Comparison of ENCODE assay signal across 8 mouse cellular contexts in the genomic region with DNA sequence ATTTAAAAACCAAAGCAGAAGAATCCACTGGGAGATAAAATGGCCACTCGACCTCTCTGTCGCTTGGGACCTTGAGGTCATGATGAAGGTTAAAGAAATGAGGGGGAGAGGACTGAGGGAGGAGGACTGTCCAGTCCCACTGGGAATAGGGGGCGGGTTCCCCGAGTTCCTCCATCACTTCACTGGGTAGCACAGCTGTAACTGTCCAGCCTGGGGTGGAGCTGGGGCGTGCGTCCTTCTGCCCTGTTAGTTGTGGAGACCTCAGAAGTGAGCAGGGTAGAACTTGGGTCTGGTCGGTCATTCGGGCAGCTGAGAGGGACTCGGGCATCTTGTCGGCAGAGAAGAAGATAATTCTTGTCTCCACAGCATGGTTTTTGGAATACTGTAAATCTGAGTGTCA. TPM values are rescaled to one million over a fixed set of nuclear protein-coding genes. Genes with fewer than 3 reads are reported as not detected.
A peak's percentile ranks its signal among the peaks of the same experiment; 100 is the strongest.
DNase-seq lines count a peak whose midpoint lies in the region; ATAC-seq and TF ChIP-seq lines count a peak whose summit lies in the region.

No protein-coding gene starts in this region.

- peak overlapping the region; percentile 72 for H3K9ac ChIP-seq in liver, adult 2 months (ENCODE audit: low read depth, low read length)
- H3K9ac ChIP-seq in intestine, embryonic 14.5 days (ENCODE audit: low read length): peak overlapping the region; percentile 49
- H3K9ac ChIP-seq in neural tube, embryonic 13.5 days: peak overlapping the region; percentile 72

- DNase-seq in liver, adult 2 months (ENCODE audit: extremely low read depth, low read depth, low spot score): no peak
- DNase-seq in liver: no peak
- no peak for DNase-seq in intestine, embryonic 14.5 days (ENCODE audit: low spot score)
- DNase-seq in cerebellum, adult 8-10 months: no peak
- no peak for DNase-seq in left cerebral cortex, adult 8-10 months (ENCODE audit: low spot score in 2 of 2)
- DNase-seq in Muller cell, postnatal 12 days (ENCODE audit: inconsistent ontology term): no peak

- TF ChIP-seq CTCF in liver, adult 2 months (IDR thresholded peaks at IDR 0.05; ENCODE audit: low read depth, low read length): no peak
- no peak for TF ChIP-seq CTCF in embryonic fibroblast, embryonic 13.5 days (IDR thresholded peaks at IDR 0.05; ENCODE audit: borderline replicate concordance, insufficient read depth, low read length)

- peak; percentile 10; the same call in 1 of the 2 replicates for ATAC-seq in intestine, embryonic 14.5 days (replicated peaks; ENCODE audit: low FRiP score, low TSS enrichment, low read depth)
- ATAC-seq in neural tube, embryonic 13.5 days (ENCODE audit: low read depth): no peak

- H3K4me2 ChIP-seq in intestine, embryonic 14.5 days (ENCODE audit: low read length): peak overlapping the region; percentile 74
- peak overlapping the region; percentile 78 for H3K4me2 ChIP-seq in neural tube, embryonic 13.5 days

- no peak overlapping the region for H3K27ac ChIP-seq in liver, adult 2 months (replicated peaks; ENCODE audit: insufficient read depth, low read depth, low read length)
- no peak overlapping the region for H3K27ac ChIP-seq in embryonic fibroblast, embryonic 13.5 days (ENCODE audit: insufficient read depth, low read length)
- H3K27ac ChIP-seq in intestine, embryonic 14.5 days (ENCODE audit: low read depth): no peak overlapping the region
- H3K27ac ChIP-seq in neural tube, embryonic 13.5 days (replicated peaks): peak overlapping the region; percentile 49; the same call in 1 of the 2 replicates

- H3K9me3 ChIP-seq in intestine, embryonic 14.5 days (ENCODE audit: control insufficient read depth, low read length): no peaks in the 10 kb centered on the region
- H3K9me3 ChIP-seq in neural tube, embryonic 13.5 days: no peaks in the 10 kb centered on the region

- H3K79me2 ChIP-seq in liver, adult 2 months (ENCODE audit: control insufficient read depth, insufficient read depth, low read length): no peaks in the 10 kb centered on the region

- WGBS in liver, adult 2 months: 27% methylated on average over 10 of the region's 10 CpGs
- 26% methylated on average over 10 of the region's 10 CpGs for WGBS in intestine, embryonic 14.5 days
- 36% methylated on average over 10 of the region's 10 CpGs for whole genome bisulfite sequencing in neural tube, embryonic 13.5 days

- TF ChIP-seq POLR2A in liver, adult 2 months (IDR thresholded peaks at IDR 0.05; ENCODE audit: extremely low read depth, insufficient read depth, low read length): no peak
- no peak for TF ChIP-seq POLR2A in embryonic fibroblast, embryonic 13.5 days (IDR thresholded peaks at IDR 0.05; ENCODE audit: low read depth, low read length)

- no peaks in the 10 kb centered on the region for H3K27me3 ChIP-seq in liver, adult 2 months (ENCODE audit: control insufficient read depth, insufficient read depth, low read length)
- 0 out of 2 replicates have a peak, but pooled peaks cover 2% of the 10 kb centered on the region for H3K27me3 ChIP-seq in intestine, embryonic 14.5 days (replicated peaks; ENCODE audit: control insufficient read depth, insufficient read depth, low read length)
- 0 out of 2 replicates have a peak, but pooled peaks cover 5% of the 10 kb centered on the region for H3K27me3 ChIP-seq in neural tube, embryonic 13.5 days

- H3K4me1 ChIP-seq in liver, adult 2 months (ENCODE audit: control insufficient read depth, insufficient read depth, low read length): no peaks in the 10 kb centered on the region
- no peaks in the 10 kb centered on the region for H3K4me1 ChIP-seq in embryonic fibroblast, embryonic 13.5 days (ENCODE audit: control insufficient read depth, insufficient read depth, low read length)
- H3K4me1 ChIP-seq in intestine, embryonic 14.5 days (replicated peaks; ENCODE audit: control insufficient read depth, insufficient read depth, low read length): no peaks in the 10 kb centered on the region
- H3K4me1 ChIP-seq in neural tube, embryonic 13.5 days (replicated peaks): peaks cover 4% of the 10 kb centered on the region; the same call in 1 of the 2 replicates

- no peaks in the 10 kb centered on the region for H3K36me3 ChIP-seq in liver, adult 2 months (ENCODE audit: control insufficient read depth, insufficient read depth, low read length)
- no peaks in the 10 kb centered on the region for H3K36me3 ChIP-seq in intestine, embryonic 14.5 days (ENCODE audit: control insufficient read depth, insufficient read depth, low read length)
- no peaks in the 10 kb centered on the region for H3K36me3 ChIP-seq in neural tube, embryonic 13.5 days

- H3K4me3 ChIP-seq in liver, adult 2 months (ENCODE audit: insufficient read depth, low read depth, low read length): peak overlapping the region; percentile 74
- peak overlapping the region; percentile 57 for H3K4me3 ChIP-seq in embryonic fibroblast, embryonic 13.5 days (ENCODE audit: insufficient read depth, low read length)
- H3K4me3 ChIP-seq in intestine, embryonic 14.5 days (ENCODE audit: low read depth, low read length): peak overlapping the region; percentile 44
- H3K4me3 ChIP-seq in neural tube, embryonic 13.5 days: peak overlapping the region; percentile 53

RNA-seq across cellular contexts. Expression of a gene that starts 3.6 kb away (rescaled TPM):
- total RNA-seq in liver, adult 2 months (2014; rRNA removed): 18.5 and 38.0 TPM in 2 replicates
- polyA plus RNA-seq in liver, adult 2 months (2012; rRNA removed): 23.3 and 39.5 TPM in 2 replicates
- not detected in 2 replicates for polyA plus RNA-seq in embryonic fibroblast, embryonic 13.5 days (2011; ENCODE audit: insufficient read length, low read depth, missing spikeins)
- 4.1 and 4.3 TPM in 2 replicates for polyA plus RNA-seq in intestine, embryonic 14.5 days (2014; fragmentation: Nextera tagmentation; extraction: Ambion mirVana)
- polyA plus RNA-seq in neural tube, embryonic 13.5 days (2015; fragmentation: Nextera tagmentation; extraction: Ambion mirVana): 2.8 and 2.9 TPM in 2 replicates
- 10 to 100 TPM in 2 of 4 experiments, 1 to 10 TPM in 2; 2.7 to 26.0 (median 9.3) TPM for total RNA-seq in left cerebral cortex, adult 8-10 months (2022)

RNA-seq across cellular contexts. Expression of a gene that starts 16.2 kb away (rescaled TPM):
- 0.09 and 0.13 TPM in 2 replicates for total RNA-seq in liver, adult 2 months (2014; rRNA removed)
- 0.16 TPM in 1 of 2 replicates, not detected in the other for polyA plus RNA-seq in liver, adult 2 months (2012; rRNA removed)
- polyA plus RNA-seq in embryonic fibroblast, embryonic 13.5 days (2011; ENCODE audit: insufficient read length, low read depth, missing spikeins): not detected in 2 replicates
- not detected in 2 replicates for polyA plus RNA-seq in intestine, embryonic 14.5 days (2014; fragmentation: Nextera tagmentation; extraction: Ambion mirVana)
- 0.13 and 0.25 TPM in 2 replicates for polyA plus RNA-seq in neural tube, embryonic 13.5 days (2015; fragmentation: Nextera tagmentation; extraction: Ambion mirVana)
- total RNA-seq in left cerebral cortex, adult 8-10 months (2022): not detected

RNA-seq across cellular contexts. Expression of a gene that starts 21.6 kb away (rescaled TPM):
- total RNA-seq in liver, adult 2 months (2014; rRNA removed): 32.8 and 58.4 TPM in 2 replicates
- polyA plus RNA-seq in liver, adult 2 months (2012; rRNA removed): 42.8 and 78.0 TPM in 2 replicates
- polyA plus RNA-seq in embryonic fibroblast, embryonic 13.5 days (2011; ENCODE audit: insufficient read length, low read depth, missing spikeins): not detected in 2 replicates
- 4.7 and 5.8 TPM in 2 replicates for polyA plus RNA-seq in intestine, embryonic 14.5 days (2014; fragmentation: Nextera tagmentation; extraction: Ambion mirVana)
- 0.36 and 0.63 TPM in 2 replicates for polyA plus RNA-seq in neural tube, embryonic 13.5 days (2015; fragmentation: Nextera tagmentation; extraction: Ambion mirVana)
- total RNA-seq in left cerebral cortex, adult 8-10 months (2022): 10 to 100 TPM in 2 of 4 experiments, 1 to 10 TPM in 2; 3.4 to 37.3 (median 13.3) TPM

RNA-seq across cellular contexts. Expression of a gene that starts 45.4 kb away (rescaled TPM):
- total RNA-seq in liver, adult 2 months (2014; rRNA removed): 0.09 TPM in 1 of 2 replicates, not detected in the other
- 0.05 TPM in 1 of 2 replicates, not detected in the other for polyA plus RNA-seq in liver, adult 2 months (2012; rRNA removed)
- polyA plus RNA-seq in embryonic fibroblast, embryonic 13.5 days (2011; ENCODE audit: insufficient read length, low read depth, missing spikeins): not detected in 2 replicates
- 0.60 and 0.81 TPM in 2 replicates for polyA plus RNA-seq in intestine, embryonic 14.5 days (2014; fragmentation: Nextera tagmentation; extraction: Ambion mirVana)
- not detected in 2 replicates for polyA plus RNA-seq in neural tube, embryonic 13.5 days (2015; fragmentation: Nextera tagmentation; extraction: Ambion mirVana)
- under 1 TPM; 0.49 to 0.82 (median 0.63) TPM for total RNA-seq in left cerebral cortex, adult 8-10 months (2022)

RNA-seq across cellular contexts. Expression of a gene that starts 51.7 kb away (rescaled TPM):
- 25.2 and 59.5 TPM in 2 replicates for total RNA-seq in liver, adult 2 months (2014; rRNA removed)
- polyA plus RNA-seq in liver, adult 2 months (2012; rRNA removed): 80.4 and 156 TPM in 2 replicates
- polyA plus RNA-seq in embryonic fibroblast, embryonic 13.5 days (2011; ENCODE audit: insufficient read length, low read depth, missing spikeins): not detected in 2 replicates
- 12.2 and 12.9 TPM in 2 replicates for polyA plus RNA-seq in intestine, embryonic 14.5 days (2014; fragmentation: Nextera tagmentation; extraction: Ambion mirVana)
- polyA plus RNA-seq in neural tube, embryonic 13.5 days (2015; fragmentation: Nextera tagmentation; extraction: Ambion mirVana): 1.2 and 2.3 TPM in 2 replicates
- 10 to 100 TPM in 2 of 4 experiments, 1 to 10 TPM in 2; 2.4 to 30.3 (median 11.7) TPM for total RNA-seq in left cerebral cortex, adult 8-10 months (2022)
